Mouse (Mus musculus) myocyte (in vitro differentiated cells): Measurements from ENCODE around the gene Plekhg6.

Experiments used
- CEBPB ChIP-seq: IDR thresholded peaks from 2 replicates; pipeline ENCODE4 v1.6.1; 2011; ENCODE audit warnings: mild to moderate bottlenecking, moderate library complexity; ENCODE audit not compliant: poor library complexity, insufficient read depth, severe bottlenecking
- E2F4 ChIP-seq: IDR thresholded peaks from one replicate; pipeline ENCODE4 v1.6.1; 2011; ENCODE audit warnings: mild to moderate bottlenecking, control low read depth, moderate library complexity; ENCODE audit not compliant: insufficient read depth
- MAX ChIP-seq: IDR thresholded peaks from one replicate; pipeline ENCODE4 v1.6.1; 2011; ENCODE audit warnings: low read depth, mild to moderate bottlenecking, control low read depth
- MYOD1 ChIP-seq, 3 experiments: IDR thresholded peaks; one replicate each; pipeline ENCODE4 v1.6.1; 2011; ENCODE audit warnings: control low read depth in 2 of 3, low read depth in 2 of 3, mild to moderate bottlenecking in 2 of 3, moderate library complexity in 1 of 3; ENCODE audit not compliant: insufficient read length in 2 of 3, control insufficient read depth in 1 of 3
- POLR2A ChIP-seq: IDR thresholded peaks from one replicate; pipeline ENCODE4 v1.6.1; 2011; ENCODE audit warnings: low read depth, mild to moderate bottlenecking, control low read depth, moderate library complexity; ENCODE audit not compliant: insufficient read length
- TCF12 ChIP-seq: IDR thresholded peaks from one replicate; pipeline ENCODE4 v1.6.1; 2011; ENCODE audit warnings: mild to moderate bottlenecking, control low read depth; ENCODE audit not compliant: poor library complexity, insufficient read depth, severe bottlenecking
- TCF3 ChIP-seq: IDR thresholded peaks from one replicate; pipeline ENCODE4 v1.6.1; 2011; ENCODE audit warnings: low read depth, control low read depth; ENCODE audit not compliant: insufficient read length
- USF1 ChIP-seq: IDR thresholded peaks from one replicate; pipeline ENCODE4 v1.6.1; 2011; ENCODE audit warnings: low read depth, mild to moderate bottlenecking, control low read depth, moderate library complexity

- no peak for TF ChIP-seq TCF12
- no peak for TF ChIP-seq POLR2A
- TF ChIP-seq MYOD1 (IDR thresholded peaks at IDR 0.05; ENCODE audit: control insufficient read depth in 1 of 3, insufficient read length in 2 of 3, low read depth in 2 of 3), result no peak
- no peak for TF ChIP-seq CEBPB
- no peak for TF ChIP-seq MAX
- TF ChIP-seq USF1, result no peak
- no peak for TF ChIP-seq E2F4
- TF ChIP-seq TCF3, result no peak
Measured at GRCm38 (mm10) chr6:125359999-125360398, 20.6 kb downstream of the Plekhg6 start.
